Mouse (Mus musculus): Measurements from ENCODE around the gene Gm20388. TPM values are rescaled to one million over a fixed set of nuclear protein-coding genes. Genes with fewer than 3 reads are reported as not detected.

The Gm20388 gene
- polyA plus RNA-seq, 2 experiments: 8.5 TPM; not detected in 1

DNA sequence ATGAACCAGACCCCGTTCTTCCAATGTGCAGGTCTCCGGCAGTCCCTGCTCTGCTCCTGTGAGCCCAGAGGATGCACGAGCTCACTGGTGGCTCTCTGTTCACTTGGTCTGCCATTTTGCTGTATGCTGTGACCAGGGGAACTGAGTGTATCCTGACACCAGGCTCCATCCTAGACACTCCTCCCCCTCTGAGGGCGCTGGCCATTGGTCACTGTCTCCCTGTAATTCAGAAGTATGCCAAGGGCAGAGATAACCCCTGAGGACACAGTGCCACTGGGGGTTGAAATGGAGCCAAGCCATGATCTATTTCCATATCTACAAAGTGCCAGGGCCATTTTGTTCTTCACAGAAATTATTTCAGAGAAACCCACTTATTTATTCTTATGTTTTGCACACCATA, 937.8 kb downstream of the Gm20388 start:
- WGBS (ENCODE audit: insufficient replicate concordance): 59% methylated on average over 4 of the region's 4 CpGs
- ATAC-seq (ENCODE audit: insufficient read depth) (no peak), DNase-seq (ENCODE audit: low read depth in 3 of 3, low spot score in 3 of 3) (no peak)
- no peak overlapping the region for H3K4me3 ChIP-seq (ENCODE audit: insufficient read depth in 1 of 2, low read depth in 2 of 2, low read length in 2 of 2)
- no peak overlapping the region for H3K9ac ChIP-seq (replicated peaks)
- H3K27ac ChIP-seq: no peak overlapping the region
- H3K9me3 ChIP-seq (ENCODE audit: control insufficient read depth, low read length): no peaks in the 10 kb centered on the region
- TF ChIP-seq EP300 (IDR thresholded peaks at IDR 0.05; ENCODE audit: low read depth) (no peak), CTCF (IDR thresholded peaks at IDR 0.05; ENCODE audit: low read depth) (no peak)
- no peaks in the 10 kb centered on the region for H3K27me3 ChIP-seq (ENCODE audit: control insufficient read depth, insufficient read depth, low read length)
- no peaks in the 10 kb centered on the region for H3K36me3 ChIP-seq (replicated peaks; ENCODE audit: control insufficient read depth, insufficient read depth, low read depth)
- no peak overlapping the region for H3K4me2 ChIP-seq (ENCODE audit: low read depth)
- H3K4me1 ChIP-seq (replicated peaks; ENCODE audit: control insufficient read depth in 2 of 2, insufficient read depth in 2 of 2, low read length in 1 of 2): no peaks in the 10 kb centered on the region

DNA sequence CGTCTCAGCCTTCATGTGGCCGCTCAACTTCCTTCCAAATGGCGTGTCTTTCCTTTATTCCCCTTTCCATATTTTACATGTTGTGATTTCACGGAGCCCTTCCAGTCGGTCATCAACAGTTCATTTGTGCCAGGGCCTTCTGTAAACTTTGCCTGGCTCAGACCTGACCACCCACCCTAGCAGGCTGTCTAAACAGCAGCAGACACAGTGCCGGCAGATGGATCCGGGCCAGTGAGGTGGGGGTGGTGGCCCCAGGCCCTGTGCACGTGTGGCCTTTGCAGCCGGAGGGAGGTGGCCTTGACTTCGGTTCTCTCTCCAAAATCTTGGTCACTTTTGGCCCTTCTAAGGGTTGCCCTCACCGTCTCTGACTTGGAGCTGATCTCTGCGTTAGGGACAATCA, 940.8 kb downstream of the Gm20388 start:
- TF ChIP-seq EP300 (IDR thresholded peaks at IDR 0.05; ENCODE audit: low read depth) (no peak), CTCF (IDR thresholded peaks at IDR 0.05; ENCODE audit: low read depth) (no peak)
- no peaks in the 10 kb centered on the region for H3K9me3 ChIP-seq (ENCODE audit: control insufficient read depth, low read length)
- DNase-seq (ENCODE audit: low read depth in 3 of 3, low spot score in 3 of 3): no peak
- WGBS (ENCODE audit: insufficient replicate concordance): 72% methylated on average over 12 of the region's 12 CpGs
- H3K4me1 ChIP-seq (replicated peaks; ENCODE audit: control insufficient read depth in 2 of 2, insufficient read depth in 2 of 2, low read length in 1 of 2): no peaks in the 10 kb centered on the region
- no peak overlapping the region for H3K27ac ChIP-seq
- H3K4me2 ChIP-seq (ENCODE audit: low read depth): no peak overlapping the region
- no peaks in the 10 kb centered on the region for H3K27me3 ChIP-seq (ENCODE audit: control insufficient read depth, insufficient read depth, low read length)
- no peak overlapping the region for H3K4me3 ChIP-seq (ENCODE audit: insufficient read depth in 1 of 2, low read depth in 2 of 2, low read length in 2 of 2)
- H3K9ac ChIP-seq (replicated peaks): no peak overlapping the region
- no peaks in the 10 kb centered on the region for H3K36me3 ChIP-seq (replicated peaks; ENCODE audit: control insufficient read depth, insufficient read depth, low read depth)
- no peak for ATAC-seq (ENCODE audit: insufficient read depth)

DNA sequence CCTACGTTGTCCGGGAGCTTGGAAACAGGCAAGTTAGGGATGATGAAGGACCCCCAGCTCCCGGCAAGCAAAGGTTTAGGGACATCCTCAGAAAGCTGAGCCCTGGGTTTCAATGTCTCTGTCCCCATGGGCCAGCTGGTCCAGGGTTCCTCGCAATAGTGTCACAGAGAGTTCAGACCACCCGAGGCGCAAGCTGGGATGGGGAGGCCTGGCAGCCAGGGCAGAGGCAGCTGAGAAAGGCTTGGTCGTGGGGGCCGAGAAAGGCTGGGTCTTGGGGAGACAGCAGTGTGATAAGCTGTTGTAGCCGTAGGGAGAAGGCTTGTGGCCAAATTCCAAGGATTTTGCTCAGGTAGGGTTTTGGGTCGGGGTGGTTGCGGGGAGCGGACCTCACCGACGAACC, 949.2 kb downstream of the Gm20388 start:
- Histone ChIP-seq H3K27ac (no peak overlapping the region), H3K4me2 (ENCODE audit: low read depth) (no peak overlapping the region), H3K9me3 (ENCODE audit: control insufficient read depth, low read length) (no peaks in the 10 kb centered on the region), H3K9ac (replicated peaks) (no peak overlapping the region), H3K4me1 (replicated peaks; ENCODE audit: control insufficient read depth in 2 of 2, insufficient read depth in 2 of 2, low read length in 1 of 2) (no peaks in the 10 kb centered on the region), H3K4me3 (ENCODE audit: insufficient read depth in 1 of 2, low read depth in 2 of 2, low read length in 2 of 2) (no peak overlapping the region), H3K27me3 (ENCODE audit: control insufficient read depth, insufficient read depth, low read length) (no peaks in the 10 kb centered on the region), H3K36me3 (replicated peaks; ENCODE audit: control insufficient read depth, insufficient read depth, low read depth) (no peaks in the 10 kb centered on the region)
- WGBS (ENCODE audit: insufficient replicate concordance): 62% methylated on average over 14 of the region's 14 CpGs
- no peak for DNase-seq (ENCODE audit: low read depth in 3 of 3, low spot score in 3 of 3)
- TF ChIP-seq EP300 (IDR thresholded peaks at IDR 0.05; ENCODE audit: low read depth) (no peak), CTCF (IDR thresholded peaks at IDR 0.05; ENCODE audit: low read depth) (no peak)
- no peak for ATAC-seq (ENCODE audit: insufficient read depth)

DNA sequence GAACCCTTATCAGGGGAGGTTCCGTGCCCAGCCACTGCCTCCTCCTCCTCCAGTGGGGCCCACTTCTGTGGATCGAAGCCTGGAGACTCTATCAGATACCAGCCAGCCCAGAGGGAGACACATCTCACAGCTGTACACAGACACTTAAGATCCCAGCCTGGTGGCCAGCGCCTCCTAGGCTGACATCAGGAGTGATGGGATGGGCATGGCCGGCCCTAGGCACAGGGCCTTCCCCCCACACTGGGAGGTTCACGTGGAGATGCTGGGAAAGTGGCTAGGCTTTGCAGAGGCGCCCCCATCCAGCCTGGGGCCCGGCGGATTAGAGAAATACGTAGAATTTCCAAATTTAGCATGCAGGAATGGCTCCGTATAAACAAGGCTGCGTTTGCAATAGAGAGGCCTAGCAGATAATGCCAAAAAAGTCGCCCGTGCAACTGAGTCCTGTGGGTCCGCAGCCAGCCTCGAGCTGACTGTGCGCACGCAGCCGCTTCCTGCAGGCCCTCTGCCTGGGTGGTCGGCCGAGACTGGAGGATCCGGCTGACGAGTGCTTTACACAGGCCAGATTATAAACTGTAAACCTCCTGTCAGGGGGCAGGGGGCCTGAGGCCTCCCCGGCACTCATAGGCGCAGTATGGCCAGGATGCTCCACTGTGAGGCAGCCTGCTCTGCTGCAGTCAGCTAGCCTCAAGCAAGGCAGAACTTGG, 949.9 kb downstream of the Gm20388 start:
- Histone ChIP-seq H3K9me3 (ENCODE audit: control insufficient read depth, low read length) (no peaks in the 10 kb centered on the region), H3K4me2 (ENCODE audit: low read depth) (no peak overlapping the region), H3K27me3 (ENCODE audit: control insufficient read depth, insufficient read depth, low read length) (no peaks in the 10 kb centered on the region), H3K4me3 (ENCODE audit: insufficient read depth in 1 of 2, low read depth in 2 of 2, low read length in 2 of 2) (no peak overlapping the region), H3K4me1 (replicated peaks; ENCODE audit: control insufficient read depth in 2 of 2, insufficient read depth in 2 of 2, low read length in 1 of 2) (no peaks in the 10 kb centered on the region), H3K9ac (replicated peaks) (no peak overlapping the region), H3K27ac (no peak overlapping the region), H3K36me3 (replicated peaks; ENCODE audit: control insufficient read depth, insufficient read depth, low read depth) (no peaks in the 10 kb centered on the region)
- TF ChIP-seq CTCF (IDR thresholded peaks at IDR 0.05; ENCODE audit: low read depth) (no peak), EP300 (IDR thresholded peaks at IDR 0.05; ENCODE audit: low read depth) (no peak)
- no peak for DNase-seq (ENCODE audit: low read depth in 3 of 3, low spot score in 3 of 3)
- 51% methylated on average over 24 of the region's 24 CpGs for WGBS (ENCODE audit: insufficient replicate concordance)
- ATAC-seq (ENCODE audit: insufficient read depth): no peak; the same call in 1 of the 2 replicates

DNA sequence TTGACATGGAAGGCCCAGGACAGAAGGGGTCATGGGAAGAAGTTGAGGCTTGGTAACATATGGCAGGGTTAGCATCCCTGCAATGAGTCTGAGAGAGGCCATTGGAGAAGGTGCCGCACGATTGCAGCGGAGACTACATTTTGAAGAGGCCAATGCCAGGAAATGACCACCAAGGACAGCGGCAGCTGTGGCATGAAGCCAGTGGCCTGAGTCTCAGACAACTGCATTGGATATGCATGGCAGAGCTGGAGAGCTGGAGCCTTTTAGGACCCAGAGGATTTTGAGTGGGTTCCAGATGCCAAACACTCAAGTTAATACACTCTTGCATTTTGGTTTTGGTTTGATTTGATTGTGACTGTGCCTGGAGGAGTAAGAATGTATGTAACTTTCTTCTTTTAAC, 953.0 kb downstream of the Gm20388 start:
- H3K36me3 ChIP-seq (replicated peaks; ENCODE audit: control insufficient read depth, insufficient read depth, low read depth): no peaks in the 10 kb centered on the region
- no peak overlapping the region for H3K4me3 ChIP-seq (ENCODE audit: insufficient read depth in 1 of 2, low read depth in 2 of 2, low read length in 2 of 2)
- H3K9me3 ChIP-seq (ENCODE audit: control insufficient read depth, low read length): no peaks in the 10 kb centered on the region
- H3K27me3 ChIP-seq (ENCODE audit: control insufficient read depth, insufficient read depth, low read length): no peaks in the 10 kb centered on the region
- H3K4me1 ChIP-seq (replicated peaks; ENCODE audit: control insufficient read depth in 2 of 2, insufficient read depth in 2 of 2, low read length in 1 of 2): no peaks in the 10 kb centered on the region
- TF ChIP-seq CTCF (IDR thresholded peaks at IDR 0.05; ENCODE audit: low read depth): no peak
- TF ChIP-seq EP300 (IDR thresholded peaks at IDR 0.05; ENCODE audit: low read depth): no peak
- no peak overlapping the region for H3K27ac ChIP-seq
- ATAC-seq (ENCODE audit: insufficient read depth) (no peak), DNase-seq (ENCODE audit: low read depth in 3 of 3, low spot score in 3 of 3) (no peak)
- H3K9ac ChIP-seq (replicated peaks): no peak overlapping the region
- no peak overlapping the region for H3K4me2 ChIP-seq (ENCODE audit: low read depth)
- 79% methylated on average over 4 of the region's 4 CpGs for WGBS (ENCODE audit: insufficient replicate concordance)

Measured in liver, embryonic 14.5 days (tissue).